Mouse (Mus musculus) embryo, embryonic 11 days (tissue): ENCODE data around the gene Ccdc155.

ENCODE experiments used
- DNase-seq: peaks from one replicate; pipeline ENCODE4 v3.0.0-alpha.2; 2015

The Ccdc155 gene

DNA sequence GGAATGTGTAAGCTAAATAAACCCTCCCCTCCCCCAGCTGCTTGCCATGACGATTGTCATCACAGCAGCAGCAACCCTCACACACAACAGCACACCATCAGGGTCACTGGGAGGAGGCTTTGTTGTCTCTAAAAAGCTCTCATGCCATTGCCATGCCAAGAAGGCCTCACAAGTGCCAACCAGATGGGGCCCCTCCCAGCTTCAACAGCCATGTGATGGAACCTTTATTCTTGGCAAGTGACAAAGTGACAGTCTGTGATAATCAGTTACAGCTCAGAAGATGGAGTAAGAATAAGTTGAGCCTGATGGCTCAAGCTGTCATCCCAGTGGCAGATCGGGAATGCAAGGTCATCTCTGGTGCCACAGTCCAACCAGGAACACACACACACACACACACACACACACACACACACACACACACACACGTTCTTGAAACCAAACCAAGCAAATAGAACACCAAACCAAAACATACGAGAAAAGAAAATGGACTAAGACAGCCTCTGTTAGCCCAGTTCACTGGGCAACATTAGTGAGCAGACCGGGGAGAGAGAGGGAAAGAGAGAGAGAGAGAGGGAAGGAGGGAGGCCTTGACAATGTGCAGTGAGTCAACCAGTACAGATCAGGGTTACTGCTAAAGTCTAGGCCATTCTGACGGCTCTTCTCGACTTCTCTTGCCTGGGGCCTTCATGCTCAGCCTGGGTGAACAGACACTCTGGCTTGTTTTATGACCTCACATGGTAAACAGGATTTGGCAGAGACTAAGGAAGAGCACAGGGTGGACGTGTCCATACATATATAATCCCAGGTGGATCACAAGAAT is 64.6 kb downstream of the Ccdc155 start:
- DNase-seq: no peak

DNA sequence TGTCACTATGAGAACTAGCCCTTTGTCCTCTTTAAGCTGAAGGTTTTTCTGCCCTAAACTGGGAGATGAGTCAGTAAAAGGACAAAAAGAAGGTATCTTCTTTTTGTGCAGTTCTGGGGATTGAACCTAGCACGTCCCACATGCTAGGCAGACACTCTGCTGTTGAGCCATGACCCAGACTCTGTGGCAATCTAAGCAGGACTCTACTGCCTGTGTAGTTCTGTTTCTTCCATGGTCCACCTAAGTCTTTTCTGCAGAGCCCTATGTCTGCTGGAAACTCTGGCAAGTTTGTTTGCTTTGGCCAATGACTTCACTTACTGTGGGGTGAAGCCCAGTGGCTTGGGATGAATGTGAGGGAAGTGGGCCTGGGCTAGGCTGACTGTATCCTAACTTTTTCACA is 66.3 kb downstream of the Ccdc155 start:
- DNase-seq: no peak

DNA sequence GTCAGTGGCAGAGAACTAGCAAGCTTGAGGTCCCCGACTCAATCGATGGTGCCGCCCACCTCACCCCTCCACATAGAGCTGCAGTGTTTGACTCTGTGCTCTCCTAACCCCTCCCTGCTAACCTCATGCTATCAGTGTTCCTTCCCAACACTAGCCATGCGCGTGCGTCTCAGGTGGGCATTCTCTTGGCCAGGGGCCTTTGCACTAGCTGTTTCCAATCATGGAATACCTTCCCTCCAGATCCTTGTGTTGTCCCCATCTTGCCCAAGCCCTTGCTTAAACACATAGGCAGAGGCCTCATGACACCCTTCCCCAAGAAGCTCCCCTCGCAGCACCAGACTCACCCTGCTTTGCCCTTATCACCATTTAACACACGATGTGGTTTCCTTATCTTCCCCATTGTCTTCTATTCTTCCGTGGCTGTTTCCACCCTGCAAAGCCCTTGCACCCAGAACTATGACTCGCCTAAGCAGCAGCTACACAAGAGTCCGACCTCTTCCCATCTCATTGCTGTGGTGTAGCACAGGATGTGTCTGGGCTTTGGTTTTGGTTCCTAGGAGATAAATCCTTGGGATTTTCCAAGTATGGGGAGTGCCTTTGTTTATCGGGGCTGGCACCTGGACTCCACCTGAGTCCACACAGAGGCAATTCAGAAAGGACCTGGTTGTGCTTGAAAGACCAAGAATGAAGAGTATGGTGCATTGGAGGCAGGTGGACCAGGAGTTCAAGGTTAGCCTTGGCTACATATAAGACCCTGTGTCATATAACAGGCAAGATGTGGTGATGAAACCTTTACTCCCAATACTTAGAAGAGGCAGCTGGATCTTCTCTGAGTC is 67.3 kb downstream of the Ccdc155 start:
- no peak for DNase-seq

DNA sequence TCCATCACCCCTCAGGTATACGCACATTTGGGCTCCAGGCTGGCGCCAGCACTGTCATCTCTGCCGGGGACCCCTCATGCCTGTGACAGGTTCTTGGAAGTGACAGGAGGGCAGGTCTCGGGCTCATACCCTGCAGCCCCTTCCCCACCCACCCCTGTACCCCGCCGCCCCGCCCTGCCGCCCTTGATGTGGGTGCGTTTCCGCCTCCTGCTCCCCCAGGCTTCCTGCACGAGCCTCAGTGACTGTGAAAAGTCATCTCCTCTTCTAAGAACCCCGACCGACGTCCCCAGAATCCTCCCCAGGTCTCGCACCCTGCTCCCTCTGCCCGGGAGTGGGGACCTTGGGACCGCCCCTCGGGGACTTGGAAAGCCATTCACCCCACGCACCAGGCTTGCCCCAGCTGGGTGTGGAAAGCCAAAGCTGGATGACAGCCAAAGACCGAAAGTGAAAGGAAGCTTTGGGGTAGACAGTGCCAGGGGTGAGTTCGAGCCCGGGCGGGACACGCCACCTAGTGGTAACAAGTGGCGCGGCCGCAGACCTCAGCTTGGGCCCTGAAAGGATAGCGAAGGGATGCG is 68.6 kb downstream of the Ccdc155 start, which contains the start of the genes Gm45713 and Flt3l:
Gene Gm45713 (minus strand): TSS at position 239 of the 575 bp plus-strand sequence.
Gene Flt3l (minus strand): TSS at position 440 of the 575 bp plus-strand sequence.
- DNase-seq: peak; percentile 87

DNA sequence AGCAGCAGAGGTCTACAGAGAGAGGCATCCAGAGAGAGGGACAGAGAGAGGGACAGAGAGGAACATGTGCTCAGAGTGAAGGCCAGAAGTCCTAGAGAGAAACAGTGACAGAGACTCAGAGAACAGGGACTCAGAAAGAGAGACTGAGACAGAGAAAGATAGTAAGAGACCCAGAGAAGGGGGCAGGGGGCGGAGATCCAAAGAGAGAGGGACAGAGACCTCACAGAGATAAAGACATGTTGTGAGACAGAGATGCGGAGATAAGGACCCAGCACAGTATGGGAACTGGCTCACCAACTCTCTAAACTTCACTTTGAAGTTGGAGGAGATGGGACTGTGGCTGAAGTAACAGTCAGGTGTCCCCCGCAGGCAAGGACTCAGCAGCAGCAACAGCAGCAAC is 69.3 kb downstream of the Ccdc155 start:
- no peak for DNase-seq

DNA sequence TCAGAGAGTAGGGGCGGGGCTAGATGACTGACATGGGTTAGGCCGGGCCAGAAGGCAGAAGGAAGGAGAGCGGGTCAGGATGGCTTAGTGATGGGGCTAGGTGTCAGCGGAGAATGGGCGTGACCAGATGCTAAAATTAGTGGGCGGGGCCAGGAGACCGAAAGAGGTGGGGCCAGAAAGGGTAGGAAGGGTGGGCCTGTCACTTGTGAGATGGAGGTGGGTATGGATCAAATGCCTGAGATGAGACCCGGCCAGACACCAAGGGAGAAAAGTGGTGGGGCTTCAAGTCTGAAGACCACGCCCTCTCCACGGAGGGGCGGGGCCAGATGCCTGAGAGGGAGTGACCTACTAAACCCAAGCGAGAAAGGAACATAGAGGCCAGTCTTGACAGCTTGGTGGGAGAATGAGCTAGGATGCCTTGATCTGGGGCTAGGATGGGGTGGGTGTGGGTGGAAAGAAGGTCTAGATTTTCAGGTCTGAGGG is 70.1 kb downstream of the Ccdc155 start:
- peak; percentile 65 for DNase-seq
